Mouse (Mus musculus) induced T-regulatory cell, adult 2 months (primary cell): ENCODE measurements around the gene Fgfr2.
A peak's percentile ranks its signal among the peaks of the same experiment; 100 is the strongest.

Experiments used
- DNase-seq: peaks from one replicate; pipeline ENCODE4 v3.0.0-alpha.2; 2012; ENCODE audit warnings: low read depth

Gene Fgfr2

GRCm38 (mm10) chr7:132658058-132658450, 465.1 kb downstream of the Fgfr2 start:
- DNase-seq: no peak

- DNase-seq: no peak
Measured at GRCm38 (mm10) chr7:132657371-132658057, 465.6 kb downstream of the Fgfr2 start.

- peak; percentile 92 for DNase-seq
Measured at GRCm38 (mm10) chr7:132656548-132656947, 466.6 kb downstream of the Fgfr2 start.

GRCm38 (mm10) chr7:132656075-132656474, 467.1 kb downstream of the Fgfr2 start:
- DNase-seq: peak; percentile 95

GRCm38 (mm10) chr7:132654412-132654811, 468.7 kb downstream of the Fgfr2 start:
- no peak for DNase-seq

GRCm38 (mm10) chr7:132646514-132646913, 476.6 kb downstream of the Fgfr2 start:
- no peak for DNase-seq

GRCm38 (mm10) chr7:132644605-132645279, 478.4 kb downstream of the Fgfr2 start:
- DNase-seq: no peak

- DNase-seq: no peak
Measured at GRCm38 (mm10) chr7:132641606-132642005, 481.5 kb downstream of the Fgfr2 start.

GRCm38 (mm10) chr7:132640946-132641345, 482.2 kb downstream of the Fgfr2 start:
- DNase-seq: no peak

GRCm38 (mm10) chr7:132638446-132639087, 484.6 kb downstream of the Fgfr2 start:
- DNase-seq: peak; percentile 64

- no peak for DNase-seq
Measured at GRCm38 (mm10) chr7:132637292-132637691, 485.9 kb downstream of the Fgfr2 start.

- DNase-seq: no peak
Measured at GRCm38 (mm10) chr7:132631313-132631712, 491.8 kb downstream of the Fgfr2 start.

- DNase-seq: no peak
Measured at GRCm38 (mm10) chr7:132627448-132627847, 495.7 kb downstream of the Fgfr2 start.

GRCm38 (mm10) chr7:132626174-132626573, 497.0 kb downstream of the Fgfr2 start:
- DNase-seq: no peak

- no peak for DNase-seq
Measured at GRCm38 (mm10) chr7:132624161-132624560, 499.0 kb downstream of the Fgfr2 start.

GRCm38 (mm10) chr7:132619975-132620918, 502.9 kb downstream of the Fgfr2 start:
- DNase-seq: no peak

- DNase-seq: no peak
Measured at GRCm38 (mm10) chr7:132619549-132619948, 503.6 kb downstream of the Fgfr2 start.

- DNase-seq: no peak
Measured at GRCm38 (mm10) chr7:132617021-132617564, 506.1 kb downstream of the Fgfr2 start.

GRCm38 (mm10) chr7:132616391-132616790, 506.8 kb downstream of the Fgfr2 start:
- DNase-seq: no peak

GRCm38 (mm10) chr7:132615346-132615745, 507.8 kb downstream of the Fgfr2 start:
- DNase-seq: no peak

- peak; percentile 21 for DNase-seq
Measured at GRCm38 (mm10) chr7:132611530-132611929, 511.6 kb downstream of the Fgfr2 start.
